Mouse (Mus musculus) midbrain, embryonic 11.5 days (tissue): ENCODE results near the gene Gm21987. TPM values are rescaled to one million over a fixed set of nuclear protein-coding genes. Genes with fewer than 3 reads are reported as not detected.

Source experiments
- ATAC-seq: fragments of 200-750 bp; cut with Nextera tagmentation; 2 replicates; pipeline ENCODE4 v1.8.0; 2017; ENCODE audit warnings: moderate TSS enrichment, moderate library complexity; ENCODE audit not compliant: low FRiP score
- DNase-seq: peaks from one replicate; pipeline ENCODE4 v3.0.0; 2015; ENCODE audit warnings: low spot score; ENCODE audit errors: missing footprints
- H3K27ac ChIP-seq: fragments of 300-500 bp; sonication (generic); 2 replicates; pipeline ENCODE4 v1.5.1; 2014; ENCODE audit warnings: low read depth, low read length
- H3K27me3 ChIP-seq: fragments of 300-500 bp; sonication (generic); 2 replicates; pipeline ENCODE4 v1.6.1; 2014; ENCODE audit warnings: mild to moderate bottlenecking, low read length, moderate library complexity, mixed read lengths; ENCODE audit not compliant: control insufficient read depth, insufficient read depth
- H3K36me3 ChIP-seq: fragments of 300-500 bp; sonication (generic); 2 replicates; pipeline ENCODE4 v1.6.1; 2014; ENCODE audit warnings: mild to moderate bottlenecking, low read length, moderate library complexity, mixed read lengths; ENCODE audit not compliant: control insufficient read depth, insufficient read depth
- H3K4me1 ChIP-seq: fragments of 300-500 bp; sonication (generic); 2 replicates; pipeline ENCODE4 v1.6.1; 2014; ENCODE audit warnings: low read length; ENCODE audit not compliant: control insufficient read depth, insufficient read depth
- H3K4me2 ChIP-seq: fragments of 300-500 bp; sonication (generic); 2 replicates; pipeline ENCODE4 v1.6.1; 2014; ENCODE audit warnings: mild to moderate bottlenecking, moderate library complexity
- H3K4me3 ChIP-seq: fragments of 300-500 bp; sonication (generic); 2 replicates; pipeline ENCODE4 v1.5.1; 2014; ENCODE audit warnings: low read depth, low read length
- H3K9ac ChIP-seq: fragments of 300-500 bp; sonication (generic); 2 replicates; pipeline ENCODE4 v1.6.1; 2014; ENCODE audit warnings: low read length
- H3K9me3 ChIP-seq: fragments of 300-500 bp; sonication (generic); 2 replicates; pipeline ENCODE4 v1.6.1; 2016; ENCODE audit warnings: low read length; ENCODE audit not compliant: control insufficient read depth
- WGBS: fragments of 180-500 bp; shearing (Covaris S2); extraction: QIAGEN DNeasy Blood & Tissue Kit; methylation state at CpG from one replicate; pipeline ENCODE4 v1.1.7; 2014; 5-methylcytosine and 5-hydroxymethylcytosine counted together
- polyA plus RNA-seq: library from polyadenylated mRNA; unstranded; fragments of >200 nt; fragmentation: Nextera tagmentation; extraction: Ambion mirVana; gene quantifications from 2 replicates; pipeline ENCODE4 v1.2.1, GENCODE M21; 2014

The Gm21987 gene
- polyA plus RNA-seq, 1 experiment from 2014 or later: not detected

DNA sequence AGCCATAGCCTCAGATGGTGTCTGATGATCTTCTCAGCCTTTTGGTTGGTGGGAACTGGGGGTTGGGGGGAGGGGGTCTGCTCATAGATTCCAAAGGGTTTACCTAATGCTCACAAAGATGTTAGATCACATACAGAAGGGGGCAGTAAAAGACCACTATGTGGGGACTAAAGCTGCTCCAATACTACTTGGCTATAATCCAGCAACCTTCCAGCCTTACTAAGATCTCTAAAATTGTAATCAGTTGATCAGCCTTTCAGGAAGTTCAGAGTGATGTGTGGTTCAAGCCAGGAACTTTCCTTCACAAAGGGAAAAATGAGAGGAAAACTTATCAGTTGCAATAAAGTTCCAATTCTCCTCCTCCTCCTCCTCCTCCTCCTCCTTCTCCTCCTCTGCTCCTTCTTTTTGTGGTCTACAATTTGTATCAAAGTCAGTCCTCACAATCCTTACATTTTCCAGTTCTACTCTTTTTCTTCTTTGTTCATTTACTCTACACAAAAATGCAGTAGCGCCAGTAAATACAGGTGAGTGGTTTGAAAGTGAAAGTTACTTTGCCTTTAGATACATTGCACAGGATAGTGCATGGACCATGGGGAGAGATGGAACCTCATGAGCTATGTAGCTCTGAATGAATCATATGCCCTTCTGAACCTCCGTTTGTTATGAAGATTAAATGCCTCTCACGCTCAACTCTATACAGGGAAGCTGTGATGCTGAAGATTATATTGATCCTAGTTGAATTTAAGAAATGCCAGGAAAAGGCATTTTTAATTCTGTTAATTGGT is 1.7 kb upstream of the Gm21987 start:
- DNase-seq (peak; percentile 89), ATAC-seq (no peak)
- Histone ChIP-seq H3K27me3 (no peaks in the 10 kb centered on the region), H3K4me1 (peaks cover 13% of the 10 kb centered on the region), H3K4me2 (no peak overlapping the region), H3K9me3 (no peaks in the 10 kb centered on the region), H3K27ac (no peak overlapping the region), H3K4me3 (no peak overlapping the region), H3K9ac (no peak overlapping the region), H3K36me3 (no peaks in the 10 kb centered on the region)
- WGBS: 82% methylated on average over 3 of the region's 3 CpGs

DNA sequence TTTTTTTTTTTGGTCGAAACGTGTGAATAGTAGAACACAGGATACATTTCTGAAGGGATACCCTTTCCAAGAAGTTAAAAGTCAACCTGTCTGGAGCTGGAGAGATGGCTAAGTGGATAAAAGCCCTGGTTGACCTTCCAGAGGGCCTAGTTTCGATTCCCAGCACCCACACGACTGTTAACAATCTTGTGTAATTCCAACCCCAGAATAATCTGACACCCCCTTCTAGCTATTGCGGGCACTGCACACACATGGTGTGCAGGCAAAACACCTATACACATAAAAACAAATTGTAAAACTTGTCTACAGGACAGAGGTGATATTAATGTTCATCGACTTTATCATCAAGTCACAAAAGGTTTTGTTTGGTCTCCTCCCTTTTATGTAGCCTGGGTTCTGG is 748 bp downstream of the Gm21987 start:
- peaks cover 5% of the 10 kb centered on the region for H3K4me1 ChIP-seq
- H3K27ac ChIP-seq: no peak overlapping the region
- DNase-seq (no peak), ATAC-seq (no peak)
- peaks cover 2% of the 10 kb centered on the region; the same call in 1 of the 2 replicates for H3K36me3 ChIP-seq
- H3K4me3 ChIP-seq: peak overlapping the region; percentile 88
- 64% methylated on average over 6 of the region's 6 CpGs for WGBS
- no peaks in the 10 kb centered on the region for H3K27me3 ChIP-seq
- no peaks in the 10 kb centered on the region for H3K9me3 ChIP-seq
- peak overlapping the region; percentile 41 for H3K9ac ChIP-seq
- H3K4me2 ChIP-seq: peak overlapping the region; percentile 65

DNA sequence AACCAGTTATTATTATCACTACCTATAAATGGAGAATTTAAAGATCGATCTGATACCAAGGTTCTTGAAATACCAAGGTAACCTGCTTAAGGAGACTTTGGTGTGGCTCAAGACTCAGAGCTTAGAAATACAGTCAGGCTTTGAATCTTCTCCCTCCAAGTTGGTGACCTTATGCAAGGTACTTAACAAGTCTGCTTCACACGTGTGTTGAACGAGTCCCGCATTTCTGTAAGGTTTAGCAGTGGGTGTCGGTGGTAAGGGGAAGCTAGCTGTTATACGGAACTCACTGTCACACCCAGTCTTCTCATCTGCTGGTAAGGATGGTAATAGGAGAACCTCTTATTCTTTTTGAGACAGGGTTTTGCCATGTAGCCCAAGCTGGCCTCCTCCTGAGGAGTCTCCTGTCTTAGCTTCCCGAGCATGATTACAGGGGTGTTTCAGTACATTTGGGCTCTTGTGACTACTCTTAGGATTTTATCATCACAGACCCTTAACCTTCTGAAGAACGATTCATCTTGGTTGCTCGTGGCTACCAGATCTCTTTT is 1.4 kb downstream of the Gm21987 start:
- Histone ChIP-seq H3K36me3 (peaks cover 2% of the 10 kb centered on the region; the same call in 1 of the 2 replicates), H3K4me3 (no peak overlapping the region), H3K4me2 (peak overlapping the region; percentile 4; the same call in 1 of the 2 replicates), H3K9me3 (no peaks in the 10 kb centered on the region), H3K27ac (no peak overlapping the region), H3K9ac (no peak overlapping the region), H3K4me1 (peaks cover 5% of the 10 kb centered on the region), H3K27me3 (no peaks in the 10 kb centered on the region)
- DNase-seq (no peak), ATAC-seq (no peak)
- 92% methylated on average over 9 of the region's 9 CpGs for WGBS

DNA sequence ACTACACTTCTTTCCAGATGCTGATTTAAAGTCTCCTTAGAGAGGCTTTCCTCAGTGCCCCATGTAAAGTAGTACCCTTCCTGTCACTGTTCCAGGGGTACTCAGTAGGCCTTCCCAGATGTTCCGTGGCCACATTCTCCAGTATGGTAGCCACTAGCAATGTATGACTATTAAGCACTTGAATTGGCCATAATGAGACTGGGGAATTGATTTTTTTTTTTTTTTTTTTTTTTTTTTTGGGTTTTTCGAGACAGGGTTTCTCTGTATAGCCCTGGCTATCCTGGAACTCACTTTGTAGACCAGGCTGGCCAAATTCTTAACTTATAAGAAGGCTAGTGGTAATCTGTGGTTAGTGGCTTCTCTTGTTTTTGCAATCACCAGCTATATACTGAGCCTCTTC is 3.0 kb downstream of the Gm21987 start:
- H3K27ac ChIP-seq: no peak overlapping the region
- ATAC-seq (no peak), DNase-seq (no peak)
- whole genome bisulfite sequencing: 87% methylated on average over 2 of the region's 2 CpGs
- H3K36me3 ChIP-seq: peaks cover 2% of the 10 kb centered on the region; the same call in 1 of the 2 replicates
- H3K4me2 ChIP-seq: no peak overlapping the region
- no peaks in the 10 kb centered on the region for H3K27me3 ChIP-seq
- peaks cover 5% of the 10 kb centered on the region for H3K4me1 ChIP-seq
- H3K9me3 ChIP-seq: no peaks in the 10 kb centered on the region
- H3K9ac ChIP-seq: no peak overlapping the region
- H3K4me3 ChIP-seq: no peak overlapping the region

DNA sequence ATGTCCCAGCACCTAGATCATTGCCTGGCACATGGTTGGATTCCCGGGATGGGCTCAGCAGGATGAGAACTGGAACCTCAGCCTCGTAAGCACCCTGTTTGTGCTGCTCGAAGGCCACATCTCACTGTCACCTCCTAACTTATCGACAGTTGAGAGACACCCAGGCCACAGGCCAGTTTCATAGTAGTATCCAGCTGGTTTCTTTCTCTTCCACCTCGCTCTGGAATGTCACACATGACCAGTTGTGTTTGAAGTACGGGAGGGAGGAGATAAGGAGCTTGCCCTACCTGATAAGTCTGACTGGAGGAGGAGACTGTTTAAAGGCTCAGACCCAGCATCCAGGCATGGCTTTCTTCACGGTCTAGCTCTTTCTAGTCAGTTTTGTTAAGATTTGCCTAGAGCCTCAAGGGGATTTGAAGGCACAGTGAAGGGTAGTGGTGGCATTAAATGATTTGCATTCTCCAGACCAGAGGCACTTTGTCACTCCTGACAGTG is 3.6 kb downstream of the Gm21987 start:
- Histone ChIP-seq H3K9me3 (no peaks in the 10 kb centered on the region), H3K4me1 (peaks cover 5% of the 10 kb centered on the region), H3K4me2 (no peak overlapping the region), H3K9ac (no peak overlapping the region), H3K27me3 (no peaks in the 10 kb centered on the region), H3K27ac (no peak overlapping the region), H3K36me3 (peaks cover 2% of the 10 kb centered on the region; the same call in 1 of the 2 replicates), H3K4me3 (no peak overlapping the region)
- ATAC-seq (no peak), DNase-seq (no peak)
- 89% methylated on average over 7 of the region's 7 CpGs for WGBS

DNA sequence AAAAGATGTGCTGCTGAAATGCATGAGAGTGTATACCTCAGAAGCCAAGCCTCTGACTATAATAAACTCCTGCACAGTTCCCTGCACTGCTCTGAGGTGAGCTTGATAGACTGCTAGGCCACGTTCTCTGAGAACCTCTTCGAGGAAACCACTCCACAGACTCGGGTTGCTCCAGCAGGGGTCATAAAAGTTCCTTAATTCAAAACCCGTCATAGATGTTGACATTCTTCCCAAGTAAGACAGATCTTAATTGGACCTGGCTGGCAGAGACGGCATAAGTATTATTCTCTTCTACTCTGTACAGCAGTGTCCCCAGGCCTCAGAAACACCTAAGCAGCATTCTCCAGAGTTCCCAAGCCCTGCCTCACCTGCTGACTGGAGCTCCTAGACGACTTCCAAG is 4.1 kb downstream of the Gm21987 start:
- Histone ChIP-seq H3K4me3 (no peak overlapping the region), H3K4me1 (peaks cover 5% of the 10 kb centered on the region), H3K4me2 (no peak overlapping the region), H3K9ac (no peak overlapping the region), H3K36me3 (peaks cover 2% of the 10 kb centered on the region; the same call in 1 of the 2 replicates), H3K9me3 (no peaks in the 10 kb centered on the region), H3K27me3 (no peaks in the 10 kb centered on the region), H3K27ac (no peak overlapping the region)
- DNase-seq: no peak
- WGBS: 89% methylated on average over 6 of the region's 6 CpGs
- no peak for ATAC-seq

DNA sequence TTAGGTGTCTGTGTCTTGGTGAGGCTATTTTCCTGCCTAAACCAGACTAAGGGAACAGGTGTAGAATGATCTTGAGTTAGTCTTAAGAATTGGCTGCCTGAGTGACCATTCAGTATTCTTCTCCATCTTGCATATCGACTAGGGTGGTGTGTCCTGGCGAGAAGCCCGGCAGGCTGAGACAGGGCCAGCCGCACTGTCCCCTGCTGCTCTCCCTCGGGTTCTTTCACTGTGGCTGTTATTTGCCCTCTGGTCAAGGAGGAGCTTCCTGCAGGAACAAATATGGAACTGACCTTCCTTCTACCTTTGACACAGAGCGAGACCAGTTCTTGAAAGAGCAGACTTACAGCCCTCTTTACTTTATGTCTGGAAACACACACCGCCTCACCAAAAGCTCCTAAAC is 5.2 kb downstream of the Gm21987 start:
- Histone ChIP-seq H3K36me3 (peaks cover 5% of the 10 kb centered on the region; the same call in 1 of the 2 replicates), H3K27me3 (no peaks in the 10 kb centered on the region), H3K4me1 (peaks cover 5% of the 10 kb centered on the region), H3K9me3 (no peaks in the 10 kb centered on the region), H3K4me3 (no peak overlapping the region), H3K27ac (no peak overlapping the region), H3K4me2 (no peak overlapping the region), H3K9ac (no peak overlapping the region)
- WGBS: 83% methylated on average over 7 of the region's 7 CpGs
- ATAC-seq: no peak
- no peak for DNase-seq

DNA sequence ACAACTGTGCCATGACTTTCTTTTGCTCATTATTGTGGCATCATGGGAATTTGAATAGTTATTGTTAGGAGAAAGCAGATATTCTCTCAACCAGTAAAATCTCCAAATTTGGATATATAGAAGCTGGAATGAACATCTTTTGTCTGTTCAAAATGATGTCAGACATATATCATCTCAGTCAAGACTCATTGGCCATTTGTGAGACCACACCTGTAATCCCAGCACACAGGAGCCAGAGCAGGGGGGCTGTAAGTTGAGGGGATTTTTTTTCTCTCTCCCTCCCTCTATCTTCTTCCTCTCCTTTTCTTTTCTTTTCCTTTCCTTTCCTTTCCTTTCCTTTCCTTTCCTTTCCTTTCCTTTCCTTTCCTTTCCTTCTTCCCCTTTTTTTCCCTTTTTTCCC is 6.0 kb downstream of the Gm21987 start:
- no peaks in the 10 kb centered on the region for H3K27me3 ChIP-seq
- H3K9me3 ChIP-seq: no peaks in the 10 kb centered on the region
- H3K4me2 ChIP-seq: no peak overlapping the region
- peaks cover 5% of the 10 kb centered on the region; the same call in 1 of the 2 replicates for H3K36me3 ChIP-seq
- no peak for ATAC-seq
- no peak overlapping the region for H3K9ac ChIP-seq
- no peak overlapping the region for H3K4me3 ChIP-seq
- H3K27ac ChIP-seq: no peak overlapping the region
- DNase-seq: no peak
- peaks cover under 1% of the 10 kb centered on the region; the same call in 1 of the 2 replicates for H3K4me1 ChIP-seq

DNA sequence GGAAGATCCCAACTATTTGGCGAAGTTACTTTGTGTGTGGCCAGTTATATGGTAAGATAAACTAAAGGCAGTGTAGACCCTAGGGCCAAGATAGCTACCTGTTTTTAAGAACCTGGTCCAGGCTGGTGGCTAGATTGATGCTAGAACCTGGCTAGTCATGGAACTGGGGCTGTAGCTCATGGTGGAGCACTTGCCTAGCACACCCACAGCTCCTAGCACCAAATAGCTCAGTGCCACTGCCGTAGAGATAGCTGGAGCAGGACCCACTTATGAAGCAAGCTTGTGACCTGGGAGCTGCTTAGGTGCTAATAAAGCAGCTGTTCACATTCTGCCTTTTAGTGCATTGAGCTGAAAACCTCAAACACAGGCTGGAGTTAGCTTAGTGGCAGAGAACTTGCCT is 6.8 kb downstream of the Gm21987 start:
- peaks cover 5% of the 10 kb centered on the region; the same call in 1 of the 2 replicates for H3K36me3 ChIP-seq

More for the DNA sequence above, 6.8 kb downstream of the Gm21987 start:
- Histone ChIP-seq H3K4me3 (no peak overlapping the region), H3K27ac (no peak overlapping the region), H3K9me3 (no peaks in the 10 kb centered on the region), H3K27me3 (no peaks in the 10 kb centered on the region), H3K9ac (no peak overlapping the region), H3K4me2 (no peak overlapping the region), H3K4me1 (no peaks in the 10 kb centered on the region)
- no peak for DNase-seq
- no peak for ATAC-seq
- 92% methylated on average over 2 of the region's 2 CpGs for WGBS
